Mouse (Mus musculus): Measurements from ENCODE around the gene Ermn. TPM values are rescaled to one million over a fixed set of nuclear protein-coding genes. Genes with fewer than 3 reads are reported as not detected.

Gene Ermn
- polyA plus RNA-seq (2012; rRNA removed; ENCODE audit: low replicate concordance) = not detected in 2 replicates

GRCm38 (mm10) chr2:58052821-58053581 lies at the start of gene Ermn:
Gene Ermn (minus strand): TSS chr2:58052864.

GRCm38 (mm10) chr2:57997752-57998430 lies 54.8 kb downstream of the Ermn start, which contains the start of gene Galnt5:
Gene Galnt5 (plus strand): TSS chr2:57997884.

Other genes with a start within 250 kb of the Ermn start
- 0.10 and 0.53 TPM in 2 replicates for gene Galnt5, start 55.0 kb downstream of the Ermn start, polyA plus RNA-seq (2012; rRNA removed; ENCODE audit: low replicate concordance)
- 6.9 and 11.2 TPM in 2 replicates for gene Cytip, start 142.7 kb upstream of the Ermn start, polyA plus RNA-seq (2012; rRNA removed; ENCODE audit: low replicate concordance)

Measured in subcutaneous adipose tissue, adult 2 months (tissue).